Mouse (Mus musculus): ENCODE measurements around the gene Spata5. TPM values are rescaled to one million over a fixed set of nuclear protein-coding genes. Genes with fewer than 3 reads are reported as not detected.

Gene Spata5
- polyA plus RNA-seq (2012; ENCODE audit: insufficient read depth, insufficient read length, missing spikeins): 6.0 and 6.9 TPM in 2 replicates

DNA sequence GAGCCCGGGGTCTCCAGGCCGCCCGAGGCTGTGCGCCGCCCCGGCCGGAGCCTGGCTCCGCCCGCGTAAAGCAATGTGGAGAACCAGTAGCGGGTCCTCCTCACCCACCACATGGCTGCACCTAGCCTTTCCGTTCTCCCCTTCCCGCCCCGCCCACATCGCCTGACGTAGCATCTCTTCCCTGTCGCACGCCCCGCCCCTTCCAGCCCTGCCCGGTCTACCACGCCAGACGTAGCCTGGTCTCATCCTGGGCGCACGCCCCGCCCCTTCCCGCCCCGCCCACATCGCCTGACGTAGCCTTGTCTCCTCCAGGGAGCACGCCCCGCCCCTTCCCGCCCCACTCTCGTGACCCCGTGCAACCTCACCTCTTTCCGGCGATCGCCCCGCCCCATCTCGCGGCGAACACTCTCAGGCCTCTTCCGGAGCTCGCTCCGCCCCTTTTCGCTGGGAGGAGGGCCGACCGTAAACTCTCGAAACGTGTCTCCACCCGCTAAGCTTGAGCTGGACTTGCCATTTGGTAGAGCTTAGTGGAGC lies at the start of gene Spata5:
TSS of gene Spata5 (plus strand) at position 439 of the 534 bp plus-strand sequence.
- peak within 1 kb of the TSS; percentile 95 for H3K4me3 ChIP-seq (ENCODE audit: insufficient read depth, low read depth, low read length)
- peaks cover 2% of the 10 kb centered on the region; the same call in 1 of the 2 replicates for H3K4me1 ChIP-seq (ENCODE audit: control insufficient read depth, insufficient read depth, insufficient read length, low read length)
- peak within 1 kb of the TSS; percentile 82 for H3K27ac ChIP-seq (replicated peaks; ENCODE audit: low read depth, low read length)

DNA sequence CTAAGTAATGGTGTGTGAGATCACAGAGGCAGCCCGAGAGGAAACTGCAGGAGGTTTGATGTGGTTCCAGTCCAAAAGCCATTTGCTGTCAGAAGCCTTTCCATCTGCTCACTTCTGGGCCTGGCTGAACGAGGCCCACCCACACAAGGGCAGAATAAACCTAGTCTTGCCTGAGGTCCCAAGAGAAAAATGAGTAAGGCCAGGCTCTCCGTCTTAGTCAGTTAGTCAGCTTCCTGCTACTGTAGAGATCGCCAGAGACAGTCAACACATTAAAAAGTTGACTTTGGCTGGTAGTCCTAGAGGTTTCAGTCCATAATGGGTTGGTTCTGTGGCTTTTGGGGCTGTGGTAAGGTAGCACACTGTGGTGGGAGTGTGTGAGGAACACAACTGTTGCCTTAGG lies 49.3 kb upstream of the Spata5 start:
- no peak overlapping the region for H3K4me3 ChIP-seq (ENCODE audit: insufficient read depth, low read depth, low read length)
- no peak overlapping the region for H3K27ac ChIP-seq (replicated peaks; ENCODE audit: low read depth, low read length)
- peaks cover 8% of the 10 kb centered on the region; the same call in 1 of the 2 replicates for H3K4me1 ChIP-seq (ENCODE audit: control insufficient read depth, insufficient read depth, insufficient read length, low read length)

DNA sequence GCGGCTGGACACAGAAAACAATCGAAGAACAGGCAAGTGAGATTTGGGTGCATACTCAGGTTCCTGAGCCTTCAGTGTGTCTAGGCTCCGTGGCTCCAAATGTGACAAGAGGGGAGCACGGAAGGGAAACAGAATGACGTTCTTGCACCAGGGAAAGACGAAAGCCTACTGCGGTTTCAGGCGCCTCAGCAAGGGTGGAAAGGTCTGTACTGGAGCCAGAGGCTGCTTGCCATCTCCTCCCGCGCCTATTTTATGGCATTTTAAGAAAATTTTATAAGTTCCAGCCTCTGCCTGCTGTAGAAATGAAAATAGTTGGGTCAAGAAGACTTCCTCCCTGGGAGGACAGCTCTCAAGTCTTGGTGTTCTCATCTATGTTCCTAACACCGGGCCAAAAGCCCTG lies 46.0 kb upstream of the Spata5 start:
- Histone ChIP-seq H3K4me1 (ENCODE audit: control insufficient read depth, insufficient read depth, insufficient read length, low read length) (0 out of 2 replicates have a peak, but pooled peaks cover 4% of the 10 kb centered on the region), H3K4me3 (ENCODE audit: insufficient read depth, low read depth, low read length) (no peak overlapping the region), H3K27ac (replicated peaks; ENCODE audit: low read depth, low read length) (no peak overlapping the region)

DNA sequence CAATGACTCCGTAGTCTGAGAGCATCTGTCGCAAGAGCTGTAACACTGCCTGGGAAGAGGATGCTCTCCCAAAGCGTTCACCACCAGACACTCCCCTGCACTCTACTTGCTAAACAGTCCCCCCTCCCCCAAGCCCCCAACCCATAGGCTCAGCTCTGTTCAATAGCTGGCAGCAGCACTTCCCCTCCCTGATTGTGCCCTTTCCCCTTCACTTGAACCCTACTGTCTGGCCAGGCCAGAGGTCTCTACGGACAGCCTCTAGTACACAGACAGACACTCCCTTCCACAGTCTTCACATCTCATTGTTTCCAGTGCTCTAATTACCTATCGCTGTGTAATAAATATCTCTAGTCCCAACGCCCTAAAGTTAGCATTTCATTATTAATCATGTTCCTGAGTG lies 41.8 kb upstream of the Spata5 start:
- Histone ChIP-seq H3K27ac (replicated peaks; ENCODE audit: low read depth, low read length) (no peak overlapping the region), H3K4me3 (ENCODE audit: insufficient read depth, low read depth, low read length) (no peak overlapping the region), H3K4me1 (ENCODE audit: control insufficient read depth, insufficient read depth, insufficient read length, low read length) (peaks cover 8% of the 10 kb centered on the region)

DNA sequence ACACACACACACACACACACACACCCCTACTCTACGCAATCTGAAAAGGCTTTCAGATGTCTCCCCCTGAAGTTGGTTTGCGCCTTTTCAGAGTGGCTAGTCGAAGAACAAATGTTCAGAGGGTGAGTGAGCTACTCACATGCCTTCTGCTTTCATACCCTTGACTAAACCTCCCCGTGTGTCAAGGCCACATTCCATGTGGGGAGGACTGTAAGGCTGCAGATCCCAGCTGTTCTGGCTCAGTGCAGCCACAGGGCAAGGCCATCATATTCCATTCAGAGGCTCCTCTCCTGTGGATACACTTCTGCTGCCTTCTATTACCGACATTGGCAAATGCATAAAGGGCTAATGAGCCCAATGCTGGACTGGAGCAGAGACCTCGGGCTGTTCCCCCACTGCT lies 41.3 kb upstream of the Spata5 start:
- H3K27ac ChIP-seq (replicated peaks; ENCODE audit: low read depth, low read length): no peak overlapping the region
- H3K4me1 ChIP-seq (ENCODE audit: control insufficient read depth, insufficient read depth, insufficient read length, low read length): peaks cover 12% of the 10 kb centered on the region
- H3K4me3 ChIP-seq (ENCODE audit: insufficient read depth, low read depth, low read length): no peak overlapping the region

DNA sequence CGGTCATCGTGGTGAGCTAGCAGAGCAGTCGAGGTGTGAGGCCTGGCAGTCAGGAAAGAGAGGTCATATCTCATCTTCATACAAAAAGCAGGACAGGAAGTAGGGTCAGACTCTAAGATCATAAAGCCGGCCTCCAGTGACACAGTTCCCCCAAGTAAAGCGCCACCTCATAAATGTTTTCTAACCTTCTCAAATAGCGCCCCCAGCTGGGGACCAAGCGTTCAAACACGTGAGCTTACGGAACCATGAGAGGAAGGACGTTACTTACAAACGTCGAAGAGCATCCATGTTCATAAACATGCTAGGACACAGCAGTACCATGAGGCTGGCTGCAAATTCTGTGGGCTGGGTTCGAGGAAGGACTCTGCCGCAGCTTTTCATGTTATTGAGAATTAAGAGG lies 40.5 kb upstream of the Spata5 start:
- Histone ChIP-seq H3K4me3 (ENCODE audit: insufficient read depth, low read depth, low read length) (no peak overlapping the region), H3K4me1 (ENCODE audit: control insufficient read depth, insufficient read depth, insufficient read length, low read length) (peaks cover 13% of the 10 kb centered on the region), H3K27ac (replicated peaks; ENCODE audit: low read depth, low read length) (no peak overlapping the region)

DNA sequence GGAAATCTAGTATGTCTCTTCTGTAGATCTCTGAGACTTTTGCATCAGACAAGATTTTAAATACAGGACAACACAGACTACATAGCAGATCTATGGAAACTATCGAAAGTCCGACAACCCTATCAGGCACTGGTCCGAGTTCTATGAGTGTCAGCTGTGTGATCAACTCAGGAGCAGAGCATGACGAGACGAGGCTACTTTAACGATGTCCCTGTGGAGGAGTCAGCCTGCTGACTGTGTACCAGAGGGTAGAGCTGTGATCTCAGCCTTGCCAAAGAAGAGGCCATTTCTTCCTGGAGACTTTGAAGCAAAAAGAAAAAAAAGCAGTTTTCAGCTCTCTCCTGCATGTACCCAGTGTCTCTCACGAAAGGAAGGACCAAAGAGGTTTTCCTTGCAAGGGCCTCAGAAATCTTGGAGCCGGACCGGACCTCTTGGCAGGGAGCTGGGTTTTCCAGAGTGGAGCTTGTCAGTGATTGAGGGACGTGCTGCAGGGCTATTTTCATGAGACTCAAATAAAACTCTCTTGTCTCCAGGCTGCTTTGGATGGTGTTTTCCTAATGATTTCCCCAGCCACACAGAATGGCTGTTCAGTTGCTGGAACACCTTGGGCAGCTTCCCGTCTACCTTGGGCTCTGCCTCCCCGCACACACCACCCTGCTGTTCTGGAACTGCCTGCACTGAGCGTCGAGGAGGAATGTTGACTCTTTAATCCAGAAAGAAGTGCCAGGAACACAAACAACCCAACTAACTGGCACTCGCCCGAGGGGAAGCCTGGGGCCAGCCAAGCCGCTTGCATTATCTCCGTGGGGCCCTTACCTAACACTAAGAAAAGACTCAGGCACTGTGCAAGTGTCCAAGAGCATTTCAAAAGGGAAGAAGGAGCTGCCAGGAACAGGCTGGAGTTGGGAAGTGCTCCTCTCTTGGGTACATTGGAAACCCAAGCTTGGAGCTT lies 39.5 kb upstream of the Spata5 start:
- H3K4me3 ChIP-seq (ENCODE audit: insufficient read depth, low read depth, low read length): no peak overlapping the region
- H3K4me1 ChIP-seq (ENCODE audit: control insufficient read depth, insufficient read depth, insufficient read length, low read length): peaks cover 13% of the 10 kb centered on the region
- H3K27ac ChIP-seq (replicated peaks; ENCODE audit: low read depth, low read length): 0 out of 2 replicates have a peak overlapping the region, but pooled peaks have one; percentile 51

DNA sequence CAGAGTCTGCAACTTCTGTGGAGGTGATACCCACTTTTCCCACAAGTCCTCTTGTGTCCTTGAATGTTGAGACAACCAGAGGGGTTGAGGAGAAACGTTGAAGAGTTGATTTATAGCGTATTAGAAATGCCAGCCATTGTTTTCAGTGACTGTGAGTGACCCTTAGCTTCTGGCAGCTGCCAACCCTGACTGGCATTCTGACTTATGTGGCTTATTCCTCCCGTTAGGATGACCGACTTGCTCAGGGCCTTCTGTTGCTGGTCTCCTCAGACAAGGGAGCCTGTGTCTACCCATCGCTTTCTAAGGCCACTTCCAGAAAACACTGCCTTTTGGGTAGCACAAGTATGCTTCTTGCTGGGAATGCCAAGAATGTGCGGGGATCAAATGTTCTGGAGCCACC lies 38.2 kb upstream of the Spata5 start:
- Histone ChIP-seq H3K27ac (replicated peaks; ENCODE audit: low read depth, low read length) (no peak overlapping the region), H3K4me3 (ENCODE audit: insufficient read depth, low read depth, low read length) (no peak overlapping the region), H3K4me1 (ENCODE audit: control insufficient read depth, insufficient read depth, insufficient read length, low read length) (peaks cover 13% of the 10 kb centered on the region)

DNA sequence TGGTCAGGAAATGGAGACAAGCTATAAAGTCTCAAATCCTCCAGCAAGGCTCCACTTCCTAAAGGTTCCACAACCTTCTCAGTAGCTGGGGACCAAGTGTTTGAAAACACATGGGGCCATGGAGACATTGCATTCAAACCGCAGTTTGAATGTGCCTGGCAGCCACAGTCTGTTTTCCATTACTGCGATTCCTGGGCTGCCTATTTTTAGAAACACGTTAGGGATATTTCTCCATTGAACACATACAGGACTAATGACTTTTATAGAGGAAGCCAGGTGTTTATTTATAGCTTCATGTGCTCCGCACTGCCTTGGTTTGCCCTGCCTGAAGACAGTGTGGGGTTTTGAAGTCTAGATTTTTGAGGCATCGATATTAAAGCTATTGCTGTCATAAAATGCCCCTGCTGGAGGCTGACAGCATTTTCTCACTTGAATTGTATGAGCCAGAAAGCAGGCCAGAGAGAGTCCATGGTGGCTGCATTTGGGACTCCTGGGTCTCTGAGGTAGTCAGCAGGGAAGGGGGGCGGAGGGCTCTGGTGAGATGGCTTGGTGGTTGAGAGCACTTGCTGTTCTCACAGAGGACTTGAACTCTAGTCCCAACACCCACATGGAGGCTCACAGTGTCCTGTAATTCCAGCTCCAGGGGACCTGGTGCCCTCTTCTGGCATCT lies 36.5 kb upstream of the Spata5 start:
- Histone ChIP-seq H3K4me1 (ENCODE audit: control insufficient read depth, insufficient read depth, insufficient read length, low read length) (peaks cover 13% of the 10 kb centered on the region), H3K4me3 (ENCODE audit: insufficient read depth, low read depth, low read length) (no peak overlapping the region), H3K27ac (replicated peaks; ENCODE audit: low read depth, low read length) (peak overlapping the region; percentile 14)

DNA sequence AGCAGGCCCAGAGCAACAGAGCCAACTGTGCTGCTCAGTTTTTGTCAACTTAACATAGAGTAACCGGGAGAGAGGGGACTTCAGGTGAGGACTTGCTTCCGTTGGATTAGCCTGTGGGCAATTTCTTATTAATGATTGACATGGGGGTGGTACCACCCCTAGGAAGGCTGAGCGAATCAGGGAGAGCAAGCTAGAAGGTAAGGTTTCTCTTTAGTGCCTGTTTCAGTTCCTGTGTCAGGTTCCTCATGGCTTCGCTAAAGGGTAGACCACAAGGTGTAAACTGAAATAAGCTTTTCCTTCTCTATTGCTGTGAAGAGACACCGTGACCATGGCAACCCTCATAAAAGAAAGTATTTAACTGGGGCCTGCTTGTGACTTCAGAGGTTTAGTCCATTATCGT lies 32.4 kb upstream of the Spata5 start:
- Histone ChIP-seq H3K4me3 (ENCODE audit: insufficient read depth, low read depth, low read length) (no peak overlapping the region), H3K4me1 (ENCODE audit: control insufficient read depth, insufficient read depth, insufficient read length, low read length) (peaks cover 7% of the 10 kb centered on the region), H3K27ac (replicated peaks; ENCODE audit: low read depth, low read length) (no peak overlapping the region)

DNA sequence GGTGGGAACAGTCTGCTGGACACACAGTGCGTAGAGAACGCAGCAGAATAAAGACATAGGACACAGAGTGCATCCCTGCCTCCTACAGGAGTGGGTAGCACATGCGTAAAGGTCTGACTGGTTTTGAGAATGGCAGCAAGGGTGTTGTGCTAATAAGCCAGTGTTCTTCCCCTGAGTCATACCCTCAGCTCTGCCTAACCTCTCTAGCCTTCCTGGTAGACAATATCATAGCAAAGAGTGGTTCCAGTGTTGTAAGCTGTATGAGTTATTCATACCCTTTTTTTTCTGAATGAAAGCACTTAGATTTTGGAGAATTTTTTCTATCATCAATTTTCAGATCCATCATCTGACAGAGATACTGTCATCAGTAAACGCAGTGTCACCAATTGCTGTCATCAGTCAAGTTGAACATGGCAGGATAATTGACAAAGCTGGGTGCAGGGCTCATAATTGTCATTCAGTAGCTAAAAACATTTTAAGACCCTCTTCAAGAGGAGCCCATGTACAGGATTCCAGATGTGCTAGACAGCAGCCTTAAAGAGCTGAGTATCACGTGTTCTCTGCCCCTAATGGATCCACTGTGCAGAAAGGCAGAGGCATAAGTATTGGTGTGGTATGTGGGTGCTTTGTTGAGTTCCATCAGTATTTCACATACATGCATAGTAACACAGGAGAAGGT lies 22.6 kb upstream of the Spata5 start:
- no peak overlapping the region for H3K4me3 ChIP-seq (ENCODE audit: insufficient read depth, low read depth, low read length)
- H3K4me1 ChIP-seq (ENCODE audit: control insufficient read depth, insufficient read depth, insufficient read length, low read length): no peaks in the 10 kb centered on the region; the same call in 1 of the 2 replicates
- no peak overlapping the region for H3K27ac ChIP-seq (replicated peaks; ENCODE audit: low read depth, low read length)

DNA sequence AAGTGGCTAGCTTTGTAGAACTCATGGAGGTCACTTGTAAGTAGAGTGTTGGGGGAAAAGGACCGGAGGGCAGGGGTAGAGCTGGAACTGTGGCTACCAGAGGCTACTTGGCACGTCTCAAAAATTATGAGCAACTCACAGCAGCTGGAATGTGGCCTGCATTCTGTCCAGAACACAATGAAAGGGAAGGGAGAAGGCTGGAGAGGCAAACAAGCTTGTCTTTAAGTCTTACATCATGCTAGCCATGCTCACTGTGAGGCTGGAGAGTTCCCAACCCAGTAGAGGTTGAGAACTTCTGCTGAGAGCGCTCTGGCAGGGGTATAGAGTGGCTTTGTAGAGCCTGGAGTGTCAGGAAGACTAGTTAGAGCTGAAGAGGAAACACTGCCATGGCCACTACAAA lies 22.1 kb upstream of the Spata5 start:
- Histone ChIP-seq H3K27ac (replicated peaks; ENCODE audit: low read depth, low read length) (no peak overlapping the region), H3K4me1 (ENCODE audit: control insufficient read depth, insufficient read depth, insufficient read length, low read length) (no peaks in the 10 kb centered on the region; the same call in 1 of the 2 replicates), H3K4me3 (ENCODE audit: insufficient read depth, low read depth, low read length) (no peak overlapping the region)

DNA sequence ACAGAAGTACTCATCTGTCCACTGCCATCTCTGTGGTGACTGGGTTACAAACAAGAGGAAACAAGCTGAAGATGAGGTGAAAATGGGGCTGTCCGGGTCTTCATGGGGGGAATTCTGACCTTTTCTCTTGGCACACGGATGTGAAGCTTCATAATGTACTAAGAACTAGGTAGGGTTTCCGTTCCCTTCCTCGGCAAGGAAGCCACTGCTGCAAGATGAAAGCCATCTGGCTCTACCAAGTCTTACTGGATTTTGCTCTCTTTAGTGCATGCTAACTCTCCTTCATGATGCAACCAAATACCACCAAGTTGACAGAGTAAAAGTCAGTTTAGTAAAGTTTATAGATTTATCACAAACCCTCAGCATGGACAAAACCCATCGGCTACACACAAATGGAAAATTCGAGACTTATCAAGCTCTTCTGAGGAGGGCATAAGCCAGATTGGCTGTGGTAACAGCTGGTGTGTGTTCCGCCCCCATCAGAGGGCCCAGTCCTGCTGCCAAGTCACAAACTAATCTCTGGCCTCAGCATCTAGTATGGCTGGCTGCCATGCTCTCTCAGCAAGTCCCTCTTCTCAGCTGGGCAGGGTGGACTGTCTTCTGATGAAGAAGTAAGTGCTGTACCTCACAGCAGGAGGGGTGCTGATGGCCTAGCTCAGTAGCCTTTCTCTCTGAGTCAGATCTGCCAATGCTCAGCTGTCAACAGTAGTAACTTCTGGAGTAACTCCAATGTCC lies 20.9 kb upstream of the Spata5 start:
- H3K4me1 ChIP-seq (ENCODE audit: control insufficient read depth, insufficient read depth, insufficient read length, low read length): no peaks in the 10 kb centered on the region; the same call in 1 of the 2 replicates
- H3K4me3 ChIP-seq (ENCODE audit: insufficient read depth, low read depth, low read length): no peak overlapping the region
- no peak overlapping the region for H3K27ac ChIP-seq (replicated peaks; ENCODE audit: low read depth, low read length)

Measured in brown adipose tissue, adult 24 weeks (tissue).